Mouse (Mus musculus): ENCODE measurements around the gene Mcat. TPM values are rescaled to one million over a fixed set of nuclear protein-coding genes. Genes with fewer than 3 reads are reported as not detected.
"Not testable (repeated sequence)": the region's sequence is repeated elsewhere in the genome, so short reads cannot be mapped to it uniquely, and the experiment has no call there.

Mcat gene
- polyA plus RNA-seq, 1 experiment from 2014 or later = 39.1 TPM

DNA sequence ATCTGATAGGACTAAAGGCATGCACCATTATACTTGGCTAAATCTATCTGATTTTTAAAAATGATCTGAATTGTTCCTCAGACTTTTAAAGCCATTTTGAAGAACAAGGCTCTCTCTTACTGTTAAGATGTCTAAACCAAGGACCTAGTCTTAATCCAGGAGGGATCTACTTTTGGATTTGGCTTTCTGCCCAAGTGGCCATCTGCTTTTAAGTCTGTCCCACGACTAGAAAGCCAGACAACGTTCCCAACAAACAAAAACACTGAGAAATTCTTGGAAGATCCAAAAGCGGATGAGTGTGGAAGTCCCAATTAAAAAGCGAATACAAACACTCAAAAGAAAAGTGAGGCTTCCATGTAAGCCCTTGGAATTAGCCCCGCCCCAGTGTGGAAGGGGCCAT is 48.6 kb downstream of the Mcat start:
- peaks cover 6% of the 10 kb centered on the region; the same call in 1 of the 2 replicates for H3K27me3 ChIP-seq (replicated peaks)
- H3K27ac ChIP-seq = no peak overlapping the region
- H3K4me1 ChIP-seq = 0 out of 2 replicates have a peak, but pooled peaks cover 5% of the 10 kb centered on the region
- H3K4me2 ChIP-seq (replicated peaks) = no peak overlapping the region
- ATAC-seq (ENCODE audit: low FRiP score, low read depth) = no peak
- no peak overlapping the region for H3K9ac ChIP-seq
- H3K4me3 ChIP-seq = no peak overlapping the region
- WGBS = 78% methylated on average over 5 of the region's 5 CpGs
- no peaks in the 10 kb centered on the region for H3K36me3 ChIP-seq
- H3K9me3 ChIP-seq = 0 out of 2 replicates have a peak, but pooled peaks cover 4% of the 10 kb centered on the region

DNA sequence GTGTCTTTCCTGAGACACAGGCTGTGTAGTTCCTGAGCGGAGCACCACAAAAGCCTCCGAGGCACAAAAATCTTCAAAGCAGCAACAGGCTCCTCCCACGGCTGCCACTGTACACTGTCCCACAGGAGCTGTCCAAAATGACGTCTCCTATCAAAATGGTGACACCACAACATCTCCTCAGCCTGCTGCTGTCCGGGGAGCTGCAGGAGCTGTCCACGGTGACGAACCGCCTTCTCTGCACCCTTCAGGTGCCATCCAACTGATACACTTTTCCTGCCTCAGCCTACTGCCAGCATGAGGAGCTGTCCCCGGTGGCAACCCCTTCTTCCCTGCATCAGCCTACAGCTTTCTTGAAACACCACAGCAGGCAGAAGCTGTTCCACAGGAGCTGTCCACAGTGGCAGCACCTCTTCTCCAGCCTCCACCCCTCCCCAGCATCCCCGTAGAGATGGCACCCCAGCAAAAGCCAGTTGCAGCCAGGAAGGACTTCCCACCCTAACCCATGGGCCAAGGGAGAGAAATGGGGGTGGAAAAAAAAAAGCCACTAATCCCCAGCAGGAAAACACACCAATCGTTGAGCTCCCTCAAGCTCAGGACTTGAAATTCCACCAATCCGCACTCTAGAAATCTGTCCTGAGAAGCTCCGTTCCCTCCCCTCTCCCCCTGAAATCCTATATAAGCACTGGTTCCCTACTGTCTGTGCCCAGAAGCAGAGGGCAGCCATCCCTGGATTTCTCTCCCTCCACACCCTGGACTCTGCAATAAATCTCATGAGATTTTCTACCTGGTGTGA is 50.9 kb downstream of the Mcat start:
- no peak for ATAC-seq (ENCODE audit: low FRiP score, low read depth)

DNA sequence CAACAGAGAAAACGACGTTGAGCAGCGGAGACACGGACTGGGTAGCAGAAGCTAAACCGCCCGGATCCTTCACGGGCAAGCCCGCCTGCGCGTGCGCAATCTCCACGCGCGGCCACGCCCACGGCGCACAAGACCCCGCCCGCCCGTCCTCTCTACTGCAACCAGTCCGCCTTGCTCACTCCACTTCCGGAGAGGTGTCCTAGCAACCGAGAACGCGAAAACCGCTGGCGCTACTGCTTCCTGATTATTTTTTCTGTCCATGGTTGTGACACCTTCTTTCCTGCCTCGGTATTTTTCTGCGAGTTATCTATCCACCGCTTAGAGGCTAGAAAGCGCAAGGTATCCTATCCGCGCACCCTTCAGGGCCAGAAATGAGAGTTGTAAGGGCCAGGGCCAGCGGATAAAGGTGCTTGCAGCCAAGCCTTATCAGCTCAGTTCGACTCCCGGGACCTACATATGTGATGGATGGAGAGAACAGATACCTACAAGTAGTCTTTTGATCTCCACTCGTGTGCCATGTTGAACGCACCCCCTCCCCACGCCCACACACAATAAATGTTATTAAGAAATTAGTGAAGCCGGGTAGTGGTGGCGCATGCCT is 52.7 kb downstream of the Mcat start, which contains the start of gene Ttll1:
TSS of gene Ttll1 (minus strand) at position 89 of the 601 bp plus-strand sequence.
- H3K4me1 ChIP-seq = peaks cover 13% of the 10 kb centered on the region; the same call in 1 of the 2 replicates
- WGBS = 14% methylated on average over 41 of the region's 41 CpGs
- peak; percentile 95 for ATAC-seq (ENCODE audit: low FRiP score, low read depth)
- H3K27ac ChIP-seq = peak within 1 kb of the TSS; percentile 76
- H3K27me3 ChIP-seq (replicated peaks) = no peaks in the 10 kb centered on the region
- peak within 1 kb of the TSS; percentile 57 for H3K4me3 ChIP-seq
- peak within 1 kb of the TSS; percentile 70 for H3K9ac ChIP-seq
- H3K36me3 ChIP-seq = no peaks in the 10 kb centered on the region
- H3K4me2 ChIP-seq (replicated peaks) = peak within 1 kb of the TSS; percentile 73
- H3K9me3 ChIP-seq = no peaks in the 10 kb centered on the region

More for the DNA sequence above, 50.9 kb downstream of the Mcat start:
- Histone ChIP-seq H3K9ac (no peak overlapping the region), H3K9me3 (0 out of 2 replicates have a peak, but pooled peaks cover 4% of the 10 kb centered on the region), H3K27me3 (replicated peaks) (no peaks in the 10 kb centered on the region), H3K4me3 (no peak overlapping the region), H3K27ac (no peak overlapping the region), H3K4me1 (peaks cover 10% of the 10 kb centered on the region; the same call in 1 of the 2 replicates), H3K4me2 (replicated peaks) (no peak overlapping the region), H3K36me3 (no peaks in the 10 kb centered on the region)
- 78% methylated on average over 13 of the region's 13 CpGs for WGBS

DNA sequence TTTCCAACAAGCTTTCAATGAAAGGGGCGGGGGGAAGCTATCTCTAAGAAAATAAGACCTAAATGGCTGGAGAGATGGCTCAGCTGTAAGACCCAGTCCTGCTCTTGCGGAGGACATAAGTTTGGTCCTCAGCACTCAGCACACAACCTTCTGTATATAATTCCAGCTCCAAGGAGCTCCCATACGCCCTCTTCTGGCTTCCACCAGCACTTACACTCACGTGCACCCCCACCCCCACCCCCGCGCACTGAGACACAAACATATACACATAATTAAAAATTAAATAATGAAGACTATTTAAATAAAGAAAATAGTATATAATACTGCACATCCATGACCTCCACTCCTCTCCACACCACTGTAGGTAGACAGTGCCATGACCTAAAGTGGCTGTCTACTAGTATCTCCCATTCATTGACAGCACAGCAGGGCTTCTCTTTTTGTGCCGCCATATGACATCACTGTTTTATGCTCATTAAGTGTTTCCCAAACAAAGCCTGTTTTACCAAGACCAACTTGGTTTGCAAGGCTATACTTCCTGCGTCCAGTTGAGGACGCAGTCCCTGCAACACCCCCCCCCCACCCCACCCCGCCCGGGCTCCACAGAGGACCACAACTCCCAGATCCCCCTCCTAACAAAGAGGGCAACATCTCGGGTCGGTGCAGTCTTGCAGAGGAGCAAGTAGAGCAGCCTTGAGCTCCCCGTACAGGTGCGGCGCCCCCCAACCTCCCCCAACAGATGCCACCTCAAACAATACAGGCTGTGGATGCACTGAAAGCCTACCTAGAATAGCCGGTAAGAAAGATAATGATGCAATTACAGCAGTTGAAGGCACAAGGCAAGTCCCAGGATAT is 53.4 kb downstream of the Mcat start:
- Histone ChIP-seq H3K27ac (peak overlapping the region; percentile 76), H3K4me1 (peaks cover 13% of the 10 kb centered on the region; the same call in 1 of the 2 replicates), H3K9ac (peak overlapping the region; percentile 70), H3K4me3 (peak overlapping the region; percentile 57), H3K9me3 (no peaks in the 10 kb centered on the region), H3K36me3 (peaks cover 6% of the 10 kb centered on the region; the same call in 1 of the 2 replicates), H3K4me2 (replicated peaks) (peak overlapping the region; percentile 73), H3K27me3 (replicated peaks) (no peaks in the 10 kb centered on the region)
- WGBS = 26% methylated on average over 17 of the region's 17 CpGs
- ATAC-seq (ENCODE audit: low FRiP score, low read depth) = peak; percentile 70

DNA sequence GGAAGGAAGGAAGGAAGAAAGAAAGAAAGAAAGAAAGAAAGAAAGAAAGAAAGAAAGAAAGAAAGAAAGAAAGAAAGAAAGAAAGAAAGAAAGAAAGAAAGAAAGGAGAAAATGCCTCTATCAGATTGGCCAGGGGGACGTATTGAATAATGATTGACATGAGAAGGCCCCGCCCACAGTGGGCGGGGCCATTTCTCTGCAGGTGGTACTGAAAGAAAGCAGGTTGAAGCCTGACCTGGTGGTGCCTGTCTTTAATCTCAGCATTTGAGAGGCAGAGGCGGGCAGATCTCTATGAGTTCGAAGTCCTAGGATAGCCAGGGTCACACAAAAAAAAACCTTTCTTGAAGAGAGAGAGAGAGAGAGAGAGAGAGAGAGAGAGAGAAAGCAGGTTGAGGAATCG is 62.1 kb downstream of the Mcat start:
- ATAC-seq (ENCODE audit: low FRiP score, low read depth); H3K9me3 ChIP-seq; H3K27me3 ChIP-seq (replicated peaks); H3K27ac ChIP-seq; H3K4me3 ChIP-seq; H3K9ac ChIP-seq; H3K4me1 ChIP-seq; H3K4me2 ChIP-seq (replicated peaks): not testable (repeated sequence)
- peaks cover 79% of the 10 kb centered on the region for H3K36me3 ChIP-seq
- WGBS = 83% methylated on average over 6 of the region's 6 CpGs

DNA sequence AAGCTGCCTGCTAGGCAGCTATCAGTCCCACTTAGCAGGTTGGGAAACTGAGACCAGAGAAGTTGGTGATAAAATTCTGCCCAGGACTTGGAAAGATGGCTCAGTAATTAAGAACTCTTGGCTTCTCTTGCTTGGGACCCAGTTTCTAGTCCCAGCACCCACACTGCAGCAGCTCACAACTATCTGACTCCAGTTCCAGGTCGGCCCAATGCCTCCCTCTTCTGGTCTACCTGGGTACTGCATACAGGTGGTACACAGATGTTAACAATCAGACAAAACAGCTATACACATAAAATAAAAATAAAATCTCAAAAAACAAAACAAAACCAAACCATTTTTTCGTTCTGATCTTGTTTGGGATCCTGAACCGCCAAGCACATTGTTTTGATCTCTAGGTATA is 63.2 kb downstream of the Mcat start:
- WGBS = 63% methylated on average over 3 of the region's 3 CpGs
- peaks cover 85% of the 10 kb centered on the region for H3K36me3 ChIP-seq
- H3K4me1 ChIP-seq = no peaks in the 10 kb centered on the region

DNA sequence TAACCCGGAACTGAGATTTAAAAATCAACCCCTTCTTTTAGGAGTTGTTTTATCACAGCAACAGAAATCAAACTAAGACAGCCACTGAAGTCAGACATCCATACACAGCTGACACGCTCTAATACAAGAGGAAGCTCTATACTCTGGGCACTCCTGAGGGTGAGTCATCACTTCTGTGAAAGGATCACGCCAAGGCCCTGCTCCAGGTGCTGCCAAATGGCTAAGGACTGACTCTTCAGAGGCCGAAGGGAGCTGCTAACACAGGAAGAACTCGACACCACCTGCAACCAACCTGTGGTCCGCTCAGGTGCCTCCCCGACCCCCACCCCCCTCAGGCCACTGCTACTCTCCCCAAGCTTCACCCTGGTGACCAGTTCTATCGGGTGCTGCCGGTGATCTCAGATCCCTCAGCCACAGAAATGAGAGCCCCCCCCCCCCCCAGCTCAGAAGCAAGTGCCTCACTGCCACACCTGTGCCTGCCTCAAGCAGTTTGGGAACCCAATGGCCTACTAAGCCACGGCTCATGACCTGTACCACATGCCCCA is 64.3 kb downstream of the Mcat start:
- WGBS = 93% methylated on average over 10 of the region's 10 CpGs
- Histone ChIP-seq H3K36me3 (peaks cover 86% of the 10 kb centered on the region), H3K27me3 (replicated peaks) (no peaks in the 10 kb centered on the region), H3K9me3 (no peaks in the 10 kb centered on the region), H3K9ac (no peak overlapping the region), H3K4me3 (no peak overlapping the region), H3K4me2 (replicated peaks) (no peak overlapping the region), H3K4me1 (no peaks in the 10 kb centered on the region), H3K27ac (no peak overlapping the region)
- ATAC-seq (ENCODE audit: low FRiP score, low read depth) = no peak

More for the DNA sequence above, 63.2 kb downstream of the Mcat start:
- Histone ChIP-seq H3K27me3 (replicated peaks) (no peaks in the 10 kb centered on the region), H3K9me3 (no peaks in the 10 kb centered on the region), H3K9ac (no peak overlapping the region), H3K4me3 (no peak overlapping the region), H3K4me2 (replicated peaks) (no peak overlapping the region), H3K27ac (no peak overlapping the region)
- no peak for ATAC-seq (ENCODE audit: low FRiP score, low read depth)

DNA sequence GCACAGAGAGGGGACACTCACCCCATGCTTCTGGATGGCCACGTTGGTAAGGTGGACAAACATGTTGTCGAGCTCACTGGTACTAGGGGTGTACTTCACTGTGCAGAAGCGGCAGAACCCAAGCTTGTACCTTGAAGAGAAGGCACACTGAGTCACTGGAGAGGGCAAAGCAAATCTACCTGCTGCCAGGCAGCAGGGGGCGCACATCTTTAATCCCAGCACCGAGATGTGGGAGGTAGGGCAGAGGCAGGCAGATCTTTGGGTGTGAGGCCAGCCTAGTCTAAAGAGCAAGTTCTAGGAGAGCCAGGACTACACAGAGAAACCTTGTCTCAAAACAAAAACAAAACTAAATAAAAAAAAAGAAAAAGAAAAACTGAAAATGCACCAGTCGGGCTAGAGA is 66.3 kb downstream of the Mcat start:
- 91% methylated on average over 6 of the region's 6 CpGs for WGBS
- no peak for ATAC-seq (ENCODE audit: low FRiP score, low read depth)
- H3K4me3 ChIP-seq = no peak overlapping the region
- H3K27me3 ChIP-seq (replicated peaks) = no peaks in the 10 kb centered on the region
- H3K9me3 ChIP-seq = no peaks in the 10 kb centered on the region
- peaks cover 89% of the 10 kb centered on the region for H3K36me3 ChIP-seq
- no peak overlapping the region for H3K27ac ChIP-seq
- no peaks in the 10 kb centered on the region for H3K4me1 ChIP-seq
- H3K4me2 ChIP-seq (replicated peaks) = no peak overlapping the region
- no peak overlapping the region for H3K9ac ChIP-seq

Small RNA genes within 50 kb of the gene (microRNA-seq; reads per million reads assigned to microRNA genes)
- gene Gm24575 = not detected

Other genes with a start within 250 kb of the Mcat start
- gene Arfgap3, start 213.5 kb downstream of the Mcat start, polyA plus RNA-seq (2016; fragmentation: Nextera tagmentation; extraction: Ambion mirVana) = 37.2 and 39.0 TPM in 2 replicates
- gene Pacsin2, start 99.2 kb downstream of the Mcat start, polyA plus RNA-seq (2016; fragmentation: Nextera tagmentation; extraction: Ambion mirVana) = 41.7 and 46.8 TPM in 2 replicates
- 74.8 and 77.8 TPM in 2 replicates for gene Ttll1, start 52.9 kb downstream of the Mcat start, polyA plus RNA-seq (2016; fragmentation: Nextera tagmentation; extraction: Ambion mirVana)
- 1.5 and 1.7 TPM in 2 replicates for gene Bik, start 36.9 kb downstream of the Mcat start, polyA plus RNA-seq (2016; fragmentation: Nextera tagmentation; extraction: Ambion mirVana)
- gene Tspo, start 195 bp downstream of the Mcat start, polyA plus RNA-seq (2016; fragmentation: Nextera tagmentation; extraction: Ambion mirVana) = 15.7 and 18.2 TPM in 2 replicates
- 42.7 and 44.9 TPM in 2 replicates for gene Ttll12, start 31.4 kb upstream of the Mcat start, polyA plus RNA-seq (2016; fragmentation: Nextera tagmentation; extraction: Ambion mirVana)
- 29.7 and 32.4 TPM in 2 replicates for gene Scube1, start 161.2 kb upstream of the Mcat start, polyA plus RNA-seq (2016; fragmentation: Nextera tagmentation; extraction: Ambion mirVana)
- 3.9 and 4.0 TPM in 2 replicates for gene Mpped1, start 215.7 kb upstream of the Mcat start, polyA plus RNA-seq (2016; fragmentation: Nextera tagmentation; extraction: Ambion mirVana)